In genomic region chr3:103716774-103717760, GRCm38 (mm10) we compare ENCODE assay signal across 11 mouse cellular contexts. TPM values are rescaled to one million over a fixed set of nuclear protein-coding genes. Genes with fewer than 3 reads are reported as not detected.
DNase-seq lines count a peak whose midpoint lies in the region; ATAC-seq and TF ChIP-seq lines count a peak whose summit lies in the region.
"Had no signal": no experiment of that assay in that cellular context is flagged by ENCODE, and none has a peak within 500 bp of the region (broad histone marks: within the 10 kb centered on the region; RNA-seq: fewer than 3 reads in every experiment).

No protein-coding gene starts in this region.

- ATAC-seq in heart, embryonic 12.5 days (ENCODE audit: insufficient number of reproducible peaks, low FRiP score): no peak
- ATAC-seq in limb, embryonic 12.5 days (ENCODE audit: insufficient number of reproducible peaks, insufficient read depth, low FRiP score, low TSS enrichment, low read depth): no peak

- TF ChIP-seq CTCF in thymus, adult 2 months (IDR thresholded peaks at IDR 0.05; ENCODE audit: borderline replicate concordance, control insufficient read depth, extremely low read depth, insufficient read depth, low read length, poor library complexity): no peak

- no peaks in the 10 kb centered on the region for H3K9me3 ChIP-seq in heart, embryonic 12.5 days (replicated peaks)
- H3K9me3 ChIP-seq in limb, embryonic 12.5 days: no peaks in the 10 kb centered on the region

- H3K4me2 ChIP-seq in heart, embryonic 12.5 days: no peak overlapping the region
- H3K4me2 ChIP-seq in limb, embryonic 12.5 days: no peak overlapping the region

- 59% methylated on average over 15 of the region's 15 CpGs for WGBS in heart, embryonic 12.5 days
- 44% methylated on average over 15 of the region's 15 CpGs for WGBS in thymus, adult 2 months
- WGBS in limb, embryonic 12.5 days: 49% methylated on average over 15 of the region's 15 CpGs

- H3K4me3 ChIP-seq in heart, embryonic 12.5 days: no peak overlapping the region
- no peak overlapping the region for H3K4me3 ChIP-seq in thymus, adult 2 months (ENCODE audit: control insufficient read depth, insufficient read depth, low read length)
- no peak overlapping the region for H3K4me3 ChIP-seq in limb, embryonic 12.5 days (replicated peaks)

- 0 out of 2 replicates have a peak, but pooled peaks have one; percentile 14 for TF ChIP-seq POLR2A in thymus, adult 2 months (IDR thresholded peaks at IDR 0.05; ENCODE audit: control insufficient read depth, extremely low read depth, insufficient read depth, low read length, poor library complexity)

- H3K27me3 ChIP-seq in heart, embryonic 12.5 days (replicated peaks): no peaks in the 10 kb centered on the region; the same call in 1 of the 2 replicates
- no peaks in the 10 kb centered on the region for H3K27me3 ChIP-seq in thymus, adult 2 months (ENCODE audit: control insufficient read depth, insufficient read depth, low read length)
- no peaks in the 10 kb centered on the region for H3K27me3 ChIP-seq in limb, embryonic 12.5 days

- DNase-seq in heart, adult 18-20 months: peak; percentile 38 to 51
- no peak for DNase-seq in thymus, adult 2 months
- DNase-seq in thymus, postnatal 4 days: no peak
- DNase-seq in layer of hippocampus, postnatal 36 days: no peak
- no peak for DNase-seq in left cerebral cortex, postnatal 36 days (ENCODE audit: low spot score in 2 of 2)
- no peak for DNase-seq in urinary bladder, postnatal 36 days (ENCODE audit: low spot score in 2 of 2)

- H3K4me1 ChIP-seq in heart, embryonic 12.5 days (replicated peaks): peaks cover 13% of the 10 kb centered on the region
- H3K4me1 ChIP-seq in thymus, adult 2 months (replicated peaks; ENCODE audit: control insufficient read depth, insufficient read depth, low read length): peaks cover 33% of the 10 kb centered on the region
- H3K4me1 ChIP-seq in limb, embryonic 12.5 days (replicated peaks): peaks cover 34% of the 10 kb centered on the region

- intact Hi-C loops in left cerebral cortex, postnatal 36 days (cut with DNase I): no loop called here

- H3K27ac ChIP-seq in heart, embryonic 12.5 days (ENCODE audit: poor library complexity, severe bottlenecking): no peak overlapping the region
- peak overlapping the region; percentile 66 for H3K27ac ChIP-seq in thymus, adult 2 months (ENCODE audit: control insufficient read depth, insufficient read depth, low read length)
- H3K27ac ChIP-seq in limb, embryonic 12.5 days: peak overlapping the region; percentile 41; the same call in 1 of the 2 replicates

- no peak overlapping the region for H3K9ac ChIP-seq in heart, embryonic 12.5 days
- H3K9ac ChIP-seq in limb, embryonic 12.5 days (replicated peaks): no peak overlapping the region; the same call in 1 of the 2 replicates

- H3K36me3 ChIP-seq in heart, embryonic 12.5 days: no peaks in the 10 kb centered on the region
- no peaks in the 10 kb centered on the region for H3K36me3 ChIP-seq in thymus, adult 2 months (ENCODE audit: control insufficient read depth, insufficient read depth, low read length)
- H3K36me3 ChIP-seq in limb, embryonic 12.5 days: no peaks in the 10 kb centered on the region

RNA-seq across cellular contexts. Expression of gene Olfml3, which starts 20.7 kb away (rescaled TPM):
- total RNA-seq in heart, adult 18-20 months (2021): 1 to 10 TPM; 4.3 to 5.3 TPM
- 19.5 and 20.5 TPM in 2 replicates for polyA plus RNA-seq in heart, embryonic 12.5 days (2016; fragmentation: Nextera tagmentation; extraction: Ambion mirVana)
- 4.2 and 6.1 TPM in 2 replicates for polyA plus RNA-seq in thymus, adult 2 months (2012; rRNA removed)
- 33.8 and 36.9 TPM in 2 replicates for polyA plus RNA-seq in limb, embryonic 12.5 days (2016; fragmentation: Nextera tagmentation; extraction: Ambion mirVana)
- 10 to 100 TPM; 12.0 to 14.2 TPM for total RNA-seq in layer of hippocampus, postnatal 36 days (2021)
- 10 to 100 TPM; 12.7 to 13.3 TPM for total RNA-seq in left cerebral cortex, postnatal 36 days (2021)

RNA-seq across cellular contexts. Expression of gene Gm10964, which starts 22.1 kb away (rescaled TPM):
- total RNA-seq in heart, adult 18-20 months (2021): not detected
- polyA plus RNA-seq in heart, embryonic 12.5 days (2016; fragmentation: Nextera tagmentation; extraction: Ambion mirVana): not detected in 2 replicates
- polyA plus RNA-seq in thymus, adult 2 months (2012; rRNA removed): not detected in 2 replicates
- not detected in 2 replicates for polyA plus RNA-seq in limb, embryonic 12.5 days (2016; fragmentation: Nextera tagmentation; extraction: Ambion mirVana)
- total RNA-seq in layer of hippocampus, postnatal 36 days (2021): not detected
- not detected for total RNA-seq in left cerebral cortex, postnatal 36 days (2021)
- total RNA-seq: ES-E14 had no signal
- polyA plus RNA-seq: brain, embryonic 14.5 days; frontal cortex, adult 2 months had no signal

Comparison
In these comparisons a context has a peak if more than half of its experiments do, and no peak if none do; other contexts are left out.
1. DNase-seq: peak in heart, adult 18-20 months (2 of 2); none in thymus, adult 2 months (single experiment), thymus, postnatal 4 days (single experiment), layer of hippocampus, postnatal 36 days (0 of 2), left cerebral cortex, postnatal 36 days (0 of 2) and urinary bladder, postnatal 36 days (0 of 2).